Mouse (Mus musculus) 416B (cell line): ENCODE results near the gene Spen.

Experiments
- DNase-seq: peaks from one replicate; pipeline ENCODE4 v3.0.0; 2011; ENCODE audit warnings: low read depth

Gene Spen

DNA sequence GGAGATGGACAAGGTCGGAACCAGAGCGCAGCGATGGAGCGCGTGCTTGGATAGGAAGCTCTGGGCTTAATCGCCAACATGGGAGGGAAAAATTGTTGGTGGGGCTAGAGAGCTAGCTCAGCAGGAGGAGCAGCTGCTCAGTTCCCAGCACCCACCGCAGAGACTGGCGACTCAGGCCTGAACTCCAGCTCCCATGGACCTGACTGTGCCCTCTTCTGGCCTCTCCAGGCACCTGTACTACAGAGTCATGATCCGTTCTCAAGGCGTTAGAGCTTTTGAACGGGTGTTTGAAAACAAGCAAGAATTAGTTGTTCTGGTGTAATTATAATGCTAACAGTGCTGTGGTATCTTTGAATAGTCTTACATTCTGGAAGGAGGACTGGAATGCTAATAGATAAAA is 9.5 kb downstream of the Spen start:
- no peak for DNase-seq

DNA sequence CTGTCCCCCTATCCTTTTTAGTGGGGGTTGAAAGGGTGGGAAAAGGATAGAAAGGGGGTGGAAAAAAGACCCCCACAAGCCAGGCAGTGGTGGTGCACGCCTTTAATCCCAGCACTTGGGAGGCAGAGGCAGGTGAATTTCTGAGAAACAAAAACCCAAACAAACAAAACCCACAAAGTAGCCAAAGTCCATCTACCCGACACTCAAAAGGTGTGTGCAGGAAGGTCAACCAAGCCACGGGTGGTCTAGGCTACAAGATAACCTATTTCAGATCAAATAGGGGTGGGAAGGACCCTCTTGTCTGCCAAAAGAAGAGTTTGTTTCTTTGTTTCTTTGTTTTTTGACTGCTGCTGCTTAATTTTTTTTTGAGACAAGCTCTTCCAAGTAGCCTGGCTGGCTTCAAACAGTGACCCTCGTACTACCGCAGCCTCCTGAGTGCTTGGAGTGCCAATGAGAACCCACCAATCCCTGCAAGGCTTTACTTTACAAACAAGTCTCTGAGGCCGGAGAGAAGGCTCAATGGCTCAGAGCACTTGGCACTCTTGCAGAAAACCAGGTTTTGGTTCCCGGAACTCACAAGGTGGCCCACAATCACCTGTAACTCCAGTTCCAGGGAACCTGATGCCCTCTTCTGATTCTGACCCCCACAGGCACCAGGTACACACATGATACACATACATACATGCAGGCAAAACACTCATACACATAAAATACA is 11.3 kb downstream of the Spen start:
- DNase-seq = no peak

DNA sequence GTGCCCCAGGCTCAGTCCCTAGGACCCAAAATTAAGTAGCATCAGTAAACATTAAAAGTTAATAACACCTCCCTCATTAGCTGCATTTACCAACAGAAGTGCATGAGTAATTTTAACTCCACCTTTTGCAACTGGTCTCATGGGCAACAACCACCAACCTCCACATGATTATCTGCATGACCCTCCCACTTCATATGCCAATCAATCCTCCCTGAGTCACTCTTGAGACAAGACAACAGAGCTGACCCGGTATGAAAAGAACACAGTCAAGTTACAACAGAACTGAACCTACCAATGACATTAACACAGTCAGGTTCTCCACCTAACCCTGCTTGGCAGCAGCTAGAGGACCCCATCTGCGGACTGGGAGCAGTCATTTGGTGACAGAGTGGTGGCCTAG is 12.5 kb downstream of the Spen start:
- DNase-seq = peak; percentile 71

DNA sequence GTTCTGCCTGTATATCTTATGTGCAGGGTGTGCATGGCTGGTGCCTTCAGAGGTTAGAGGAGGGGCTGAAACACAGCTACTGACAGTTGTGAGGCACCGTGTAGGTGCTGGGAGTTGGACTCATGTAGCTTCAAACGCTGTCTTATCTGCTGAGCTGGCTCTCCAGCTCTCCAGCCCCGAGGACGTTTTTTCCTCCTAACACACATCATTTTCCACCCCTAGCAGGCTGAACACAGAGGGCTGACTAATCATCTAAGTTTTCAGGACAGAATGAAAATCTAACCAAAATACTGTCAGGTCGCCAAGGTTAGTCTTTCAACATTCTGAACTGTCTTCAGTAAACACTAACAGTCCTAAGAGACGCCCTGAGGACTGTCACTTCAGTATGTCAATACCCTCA is 13.7 kb downstream of the Spen start:
- no peak for DNase-seq

DNA sequence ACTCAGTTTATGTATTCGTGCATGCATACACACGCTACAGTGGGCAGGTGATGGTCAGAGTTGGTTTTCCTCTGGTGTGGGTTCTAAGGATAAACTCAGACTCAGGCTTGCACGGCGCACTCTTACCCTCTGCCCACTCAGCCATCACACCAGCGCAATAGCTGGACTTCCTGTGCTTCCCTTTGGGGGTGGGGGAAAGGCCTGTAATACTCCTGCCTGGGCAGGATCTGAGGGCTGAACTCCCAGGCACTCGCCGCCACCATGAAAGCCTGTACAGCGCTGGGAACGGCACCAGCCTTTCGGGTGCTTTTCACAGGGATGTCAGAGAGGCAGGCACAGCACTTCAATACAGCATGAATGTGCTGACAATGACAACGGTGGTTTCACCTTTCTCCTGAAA is 15.3 kb downstream of the Spen start:
- DNase-seq = no peak

DNA sequence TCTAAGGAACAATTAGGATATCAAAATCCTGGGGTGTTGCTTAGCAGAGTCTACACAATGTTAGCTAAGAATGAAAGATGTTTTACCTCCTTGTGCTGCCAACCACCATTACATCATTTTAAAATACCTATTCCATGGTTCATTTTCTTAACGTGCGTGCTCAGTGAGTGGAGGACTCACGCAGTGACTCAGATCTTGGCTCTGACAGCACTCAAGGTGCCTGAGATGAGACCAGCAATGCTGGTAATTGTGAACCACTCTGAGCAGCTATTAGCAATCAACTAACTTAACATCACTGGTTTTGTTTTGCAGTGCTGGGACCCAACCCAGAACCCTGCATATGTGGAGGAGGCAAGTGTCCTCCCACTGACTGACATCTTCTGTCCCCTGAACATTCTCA is 20.0 kb downstream of the Spen start:
- no peak for DNase-seq

DNA sequence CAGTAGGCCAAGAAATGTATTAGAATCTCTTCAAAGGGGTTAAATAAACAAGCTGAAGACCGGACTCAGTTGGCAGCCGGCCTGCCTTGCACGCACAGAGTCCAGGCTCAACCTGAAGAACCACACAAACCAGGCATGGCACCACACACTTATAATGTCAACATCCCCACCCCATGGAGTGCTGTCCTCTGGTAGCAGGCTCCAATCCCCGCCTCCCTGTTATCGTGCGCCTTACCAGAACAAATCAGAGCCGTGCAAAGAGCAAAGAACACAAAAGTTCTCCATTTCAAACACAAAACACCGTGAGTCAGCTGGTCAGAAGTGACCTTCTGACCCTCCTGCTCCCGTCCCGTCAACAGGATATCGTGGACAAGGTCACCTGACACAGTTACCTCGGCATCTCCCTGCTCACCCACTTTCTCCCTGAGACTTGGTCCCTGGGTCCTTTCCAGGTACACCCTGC is 24.2 kb downstream of the Spen start:
- DNase-seq = peak; percentile 30

DNA sequence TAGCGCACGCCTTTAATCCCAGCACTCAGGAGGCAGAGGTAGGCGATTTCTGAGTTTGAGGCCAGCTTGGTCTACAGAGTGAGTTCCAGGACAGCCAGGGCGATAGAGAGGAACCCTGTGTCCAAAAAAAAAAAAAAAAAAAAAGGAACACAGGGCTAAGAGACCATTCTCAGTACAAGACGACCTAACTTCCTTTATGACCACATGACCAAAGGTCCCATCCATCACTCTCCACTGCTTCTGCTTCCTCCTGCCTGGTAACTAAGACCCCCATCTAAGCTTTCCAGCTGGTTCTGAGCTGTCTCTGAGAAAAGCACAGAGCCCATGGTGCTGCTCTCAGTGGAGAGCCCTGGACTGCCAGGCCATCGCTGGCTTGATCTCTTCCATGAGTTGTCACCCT is 26.3 kb downstream of the Spen start:
- DNase-seq = peak; percentile 43

DNA sequence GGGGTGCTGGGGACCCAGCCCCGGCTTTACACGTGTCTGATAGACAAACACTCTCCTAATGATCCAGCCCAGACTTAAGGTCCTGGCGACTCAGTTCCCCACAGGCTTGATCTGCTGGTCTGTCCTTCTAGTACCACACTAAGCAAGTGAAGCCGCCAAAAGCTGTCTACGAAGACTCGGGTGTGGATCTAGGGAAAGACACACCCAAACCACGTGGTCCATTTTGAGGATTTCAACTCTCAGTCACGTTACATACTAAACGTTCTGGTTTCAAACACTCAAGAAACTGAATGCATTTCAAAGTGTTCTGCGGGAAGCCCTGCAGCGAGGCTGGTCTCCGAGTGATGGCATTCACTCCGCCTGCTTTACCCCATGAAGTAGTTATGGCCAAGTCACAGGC is 27.9 kb downstream of the Spen start:
- DNase-seq = no peak

DNA sequence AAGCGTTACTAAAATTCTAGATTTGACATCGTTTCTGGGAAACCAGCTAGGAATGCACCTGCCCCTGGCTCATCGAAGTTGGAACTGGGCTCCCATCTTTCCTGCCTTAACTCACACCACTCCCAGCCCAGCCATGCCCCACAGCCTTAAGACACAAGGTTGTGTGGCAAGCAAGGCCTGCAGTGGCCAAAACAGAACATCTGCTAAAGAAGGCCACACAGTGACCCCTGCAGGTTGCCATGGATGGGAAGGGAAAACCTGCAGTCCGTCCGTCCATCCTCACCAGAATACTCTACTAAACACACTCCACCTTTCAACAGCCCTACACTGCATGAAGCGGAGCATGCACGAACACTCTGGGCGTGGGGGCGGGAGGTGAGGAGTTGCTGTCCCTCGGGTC is 31.5 kb downstream of the Spen start:
- peak; percentile 73 for DNase-seq

DNA sequence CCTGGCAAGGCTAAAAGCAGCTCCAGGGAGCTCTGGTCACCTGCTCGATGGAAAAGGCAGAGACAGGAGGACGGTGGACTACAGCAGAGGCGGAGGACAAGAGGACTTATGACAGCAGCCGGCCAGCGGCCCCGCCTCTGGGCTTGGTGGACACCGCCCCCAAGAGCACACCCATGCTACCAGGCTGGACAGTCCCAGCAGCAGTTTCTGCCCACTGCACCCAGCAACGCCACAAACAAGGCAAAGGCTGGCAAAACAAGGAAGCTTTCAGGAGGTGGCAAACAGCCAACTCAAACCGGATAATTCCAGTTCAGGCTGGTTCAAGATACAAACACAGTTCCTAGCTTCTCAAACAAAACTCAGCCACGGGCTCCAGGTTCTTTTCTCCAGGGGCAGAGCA is 32.0 kb downstream of the Spen start:
- DNase-seq = peak; percentile 89

DNA sequence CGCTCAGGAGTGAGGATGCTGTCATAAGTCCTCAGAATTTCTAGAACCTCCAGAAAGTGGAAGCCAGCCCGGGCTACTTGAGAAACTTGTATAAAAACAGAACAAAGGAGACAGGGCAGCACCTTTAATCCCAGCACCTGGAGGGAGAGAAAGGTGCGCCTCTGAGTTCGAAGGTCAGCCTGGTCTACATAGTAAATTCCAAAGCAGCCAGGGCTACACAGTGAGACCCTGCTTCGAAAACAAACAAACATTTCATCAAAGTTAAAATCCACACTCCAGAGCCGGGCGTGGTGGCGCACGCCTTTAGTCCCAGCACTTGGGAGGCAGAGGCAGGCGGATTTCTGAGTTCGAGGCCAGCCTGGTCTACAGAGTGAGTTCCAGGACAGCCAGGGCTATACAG is 32.6 kb downstream of the Spen start:
- DNase-seq = no peak

DNA sequence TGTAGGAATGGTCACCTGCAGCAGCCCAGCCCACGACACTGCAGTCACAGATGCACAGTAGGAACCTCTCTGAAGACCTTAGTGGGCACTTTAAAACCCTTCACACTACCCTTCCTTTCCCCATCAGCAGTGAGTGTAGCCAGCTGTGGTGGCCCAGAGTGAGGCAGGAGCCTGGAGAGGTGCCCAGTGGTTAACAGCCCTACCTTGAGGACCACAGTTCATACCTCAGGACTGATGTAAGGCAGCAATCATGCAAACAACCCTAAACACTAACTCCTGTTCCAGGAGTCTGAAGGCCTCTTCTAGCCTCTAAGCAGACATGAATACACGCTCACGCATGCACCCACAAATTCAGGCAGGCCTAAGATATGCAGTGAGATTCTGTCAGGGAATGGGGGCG is 33.9 kb downstream of the Spen start:
- DNase-seq = no peak

DNA sequence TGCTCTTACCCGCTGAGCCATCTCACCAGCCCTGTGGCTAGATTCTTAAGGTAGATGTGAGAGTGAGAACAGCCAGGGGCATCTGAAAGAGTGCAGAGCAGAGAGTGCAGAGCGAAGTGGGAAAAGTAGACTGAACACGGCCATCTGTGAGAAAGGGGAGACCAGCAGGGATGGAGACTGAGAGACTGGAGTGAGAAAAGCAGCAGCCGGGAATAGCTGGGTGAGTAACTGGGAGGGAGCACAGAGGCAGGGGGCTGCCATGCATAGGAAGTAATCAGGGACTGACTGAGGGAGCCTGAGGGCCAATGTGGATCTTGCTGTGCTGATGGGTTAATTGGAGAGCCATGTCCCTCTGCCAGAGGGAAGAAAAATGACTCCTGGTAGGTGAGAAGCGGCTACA is 35.7 kb downstream of the Spen start:
- no peak for DNase-seq

DNA sequence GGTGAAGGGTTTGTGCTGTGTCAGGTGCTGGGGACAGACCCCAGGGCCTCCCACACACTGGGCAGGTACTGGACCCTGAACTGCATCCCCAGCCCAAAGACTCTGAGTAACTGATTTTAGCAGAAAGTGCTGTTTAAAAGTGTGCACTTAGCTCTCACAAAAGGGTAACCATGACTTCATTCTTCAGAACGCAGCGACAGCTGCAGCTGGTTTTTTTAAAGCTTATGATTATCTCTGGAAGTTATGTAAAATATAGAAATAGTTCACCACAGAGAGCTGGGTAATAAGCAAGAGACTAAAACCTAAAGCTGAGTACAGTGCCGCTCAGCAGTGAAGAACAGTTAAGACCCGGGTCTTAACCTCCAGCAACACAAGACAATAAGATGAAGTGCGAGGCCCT is 37.3 kb downstream of the Spen start:
- DNase-seq = no peak

DNA sequence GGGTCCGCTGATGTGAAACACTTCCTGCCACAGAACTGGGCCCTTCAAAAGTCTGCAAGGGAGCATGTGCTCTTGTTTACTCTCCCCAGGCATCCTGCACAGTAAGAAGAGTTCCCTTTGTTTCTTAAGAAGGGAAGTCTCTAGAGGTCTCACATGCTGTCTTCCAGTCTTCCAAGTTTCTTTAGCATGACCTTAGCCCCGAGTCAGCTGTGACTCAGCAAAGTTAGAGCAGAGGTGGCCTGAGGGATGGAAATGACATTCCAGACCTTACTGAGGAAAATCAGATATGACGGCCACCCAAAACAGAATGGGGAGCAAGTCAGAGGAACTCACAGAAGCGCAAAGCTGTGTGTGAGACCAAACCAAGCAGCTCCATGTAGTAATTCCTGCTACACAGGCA is 37.8 kb downstream of the Spen start:
- no peak for DNase-seq

DNA sequence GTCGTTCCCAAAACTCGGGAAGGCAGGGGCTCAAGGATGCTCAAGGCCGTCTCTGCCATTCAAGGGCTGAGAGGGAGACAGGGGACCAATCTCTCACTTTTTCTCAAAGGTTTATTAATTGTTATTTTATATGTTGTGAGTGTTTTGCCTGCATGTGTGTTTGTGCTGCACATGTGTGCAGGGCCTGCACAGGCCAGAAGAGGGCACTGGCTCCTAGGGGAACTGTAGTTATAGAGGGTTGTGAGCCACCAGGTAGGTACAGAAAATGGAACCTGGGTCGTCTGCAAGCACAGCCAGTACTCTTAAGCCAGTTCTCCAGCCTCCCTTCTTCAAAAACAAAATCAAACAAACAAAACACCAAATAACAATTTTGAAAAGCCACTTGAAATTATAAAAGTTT is 49.7 kb downstream of the Spen start:
- DNase-seq = peak; percentile 34

DNA sequence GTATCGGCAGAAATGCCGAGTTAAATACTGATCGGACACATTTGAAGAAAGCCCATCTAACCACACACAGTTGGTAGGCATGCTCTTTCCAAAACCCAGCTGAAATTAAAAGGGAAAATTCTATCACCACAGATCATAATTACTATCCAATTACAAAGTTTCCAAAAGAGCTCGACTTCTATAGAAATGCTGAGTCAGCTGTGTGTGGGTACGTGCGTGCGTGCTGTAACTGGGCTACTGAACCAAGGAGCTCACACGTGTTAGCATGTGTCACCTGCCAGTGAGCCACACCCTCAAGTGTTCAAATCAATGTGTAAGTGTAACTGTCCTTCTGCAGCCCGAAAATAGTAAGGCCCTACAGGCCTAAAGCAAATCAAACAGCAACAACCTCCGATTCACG is 50.8 kb downstream of the Spen start:
- no peak for DNase-seq

DNA sequence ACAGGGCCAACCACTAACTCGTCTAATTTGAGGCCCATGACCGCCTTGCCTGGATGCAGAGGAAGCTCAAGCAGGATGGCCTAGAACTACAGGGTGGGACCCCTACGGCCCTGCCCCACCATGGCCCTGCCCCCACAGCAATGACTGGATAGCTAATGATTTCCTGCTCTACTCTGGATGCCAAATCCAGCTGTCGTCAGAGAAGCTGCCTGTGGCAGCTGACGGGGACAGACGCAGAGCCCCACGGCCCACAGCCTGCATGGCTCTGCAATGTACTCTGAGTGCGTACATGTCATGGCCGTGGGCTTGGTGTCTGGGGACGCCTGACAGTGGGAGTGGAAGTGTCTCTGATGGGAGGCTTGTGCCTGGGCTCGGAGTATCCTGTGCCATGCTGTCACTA is 54.3 kb downstream of the Spen start:
- no peak for DNase-seq

DNA sequence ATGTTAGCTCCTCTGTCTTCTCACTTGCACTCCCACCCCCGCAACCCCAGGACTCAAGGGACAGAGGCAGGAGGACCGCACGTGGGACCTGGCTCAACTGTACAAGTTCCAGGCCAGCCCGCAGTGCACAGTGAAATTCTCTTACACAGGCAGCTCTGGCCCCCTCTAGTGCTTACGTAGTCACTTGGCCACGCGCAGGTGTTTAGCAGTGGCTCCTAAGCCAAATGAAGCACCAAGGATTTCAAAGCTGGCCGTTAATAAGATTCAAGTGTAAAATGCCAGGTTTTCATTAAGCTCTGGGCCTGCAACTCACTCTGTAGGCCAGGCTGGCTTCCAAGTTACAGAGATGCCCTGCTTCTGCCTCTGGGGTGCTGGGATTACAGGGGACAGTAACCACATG is 59.0 kb downstream of the Spen start:
- DNase-seq = no peak

DNA sequence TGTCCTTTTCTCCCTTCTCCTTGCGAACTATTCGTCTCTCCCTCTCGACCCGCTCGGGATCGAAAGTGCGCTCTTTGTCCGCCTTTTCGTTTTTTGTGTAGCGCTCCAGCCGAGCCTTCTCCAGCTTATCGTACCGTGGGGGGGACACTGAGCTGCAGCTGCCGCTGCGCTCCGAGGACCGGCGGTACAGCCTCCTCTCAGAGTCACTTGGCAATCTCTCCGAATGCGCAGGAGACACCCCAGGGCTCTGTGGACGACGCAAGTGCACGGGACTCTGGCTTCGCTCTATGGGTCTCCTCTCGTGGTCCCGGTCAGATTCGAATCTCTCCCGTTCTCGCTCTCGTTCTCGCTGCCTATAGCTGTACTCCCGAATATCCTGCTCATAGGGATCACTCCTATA is 59.6 kb downstream of the Spen start:
- DNase-seq = no peak

DNA sequence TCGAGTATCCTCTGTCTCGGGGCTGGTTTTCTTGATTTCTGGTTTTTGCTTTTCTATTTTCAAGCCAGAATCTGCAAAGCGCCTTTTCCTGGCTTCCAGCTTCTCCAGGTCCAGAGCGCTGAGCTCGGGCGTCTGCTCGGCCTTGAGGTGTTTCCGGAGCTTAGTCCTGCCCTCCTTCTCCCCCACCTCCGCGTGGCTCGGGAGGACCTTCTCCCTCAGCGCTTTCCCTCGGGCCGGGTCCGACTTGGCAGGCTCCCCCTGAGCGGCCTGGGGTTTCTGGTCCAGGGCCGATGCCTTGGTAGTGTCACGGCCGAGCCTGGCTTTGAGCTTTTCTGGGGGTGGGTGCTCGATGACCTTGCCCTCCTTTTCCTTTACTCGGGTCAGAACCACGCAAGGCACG is 60.2 kb downstream of the Spen start:
- no peak for DNase-seq

DNA sequence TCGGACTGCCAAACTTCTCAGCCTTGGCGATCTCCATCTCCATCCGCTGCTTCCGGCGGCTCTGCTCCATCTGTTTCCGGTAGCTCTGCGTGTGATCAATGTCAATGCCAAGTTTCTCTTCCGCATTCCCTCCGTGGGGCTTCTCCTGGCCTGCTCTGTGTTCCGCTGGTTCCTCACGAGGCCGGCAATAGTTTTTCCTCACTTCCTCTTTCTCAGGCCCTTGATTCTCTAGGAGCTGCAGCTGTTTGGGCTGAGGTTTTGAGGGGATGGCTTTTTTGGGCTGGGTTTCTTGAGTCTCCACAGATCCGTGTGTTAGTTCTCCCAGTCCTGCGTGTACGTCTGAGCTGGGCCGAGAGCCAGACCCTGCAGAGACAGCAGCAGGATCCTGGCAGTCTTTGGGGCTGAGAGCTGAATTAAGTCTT is 60.7 kb downstream of the Spen start:
- DNase-seq = no peak

DNA sequence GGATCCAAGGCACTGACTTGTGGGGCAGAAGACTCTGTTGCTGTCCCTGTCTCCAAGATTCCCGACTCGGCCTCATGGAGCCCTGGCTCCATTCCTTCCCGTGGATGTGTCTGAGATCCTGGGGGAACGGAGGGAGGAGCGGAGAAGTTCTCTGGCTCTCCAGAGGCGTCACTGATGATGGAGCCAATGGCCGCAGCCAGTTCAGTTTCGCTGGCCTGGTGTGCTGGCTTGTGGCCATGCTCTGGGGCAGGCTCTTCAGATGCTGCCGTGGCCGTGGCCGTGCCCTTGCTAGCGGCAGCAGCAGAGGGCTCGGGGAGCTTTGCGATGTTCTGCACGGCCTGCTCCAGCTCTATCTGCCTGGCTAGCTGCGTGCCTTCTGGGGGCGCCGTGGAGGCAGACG is 64.0 kb downstream of the Spen start:
- DNase-seq = no peak
